Mouse (Mus musculus) layer of hippocampus, adult 2 months (tissue): ENCODE results near the gene Lama2. TPM values are rescaled to one million over a fixed set of nuclear protein-coding genes. Genes with fewer than 3 reads are reported as not detected.
A peak's percentile ranks its signal among the peaks of the same experiment; 100 is the strongest.

Source experiments
- DNase-seq, 2 experiments: peaks; one replicate each; pipeline ENCODE4 v3.0.0; 2022; ENCODE audit warnings: low spot score in 2 of 2
- H3K27ac ChIP-seq: fragments of 200-600 bp; 2 replicates; pipeline ENCODE4 v1.8.1; 2022
- H3K4me3 ChIP-seq: fragments of 200-600 bp; 2 replicates; pipeline ENCODE4 v1.8.1; 2022; ENCODE audit warnings: mild to moderate bottlenecking
- CTCF ChIP-seq: fragments of 200-600 bp; conservative IDR thresholded peaks from 2 replicates; pipeline ENCODE4 v1.8.1; 2022; ENCODE audit warnings: antibody characterized with exemption, mild to moderate bottlenecking, moderate library complexity
- total RNA-seq, 2 experiments: library from RNA; stranded (reverse); gene quantifications; 2 replicates each; pipeline ENCODE4 v1.2.3; 2021

Gene Lama2
- total RNA-seq, 2 experiments from 2014 or later, result 8.3 to 11.1 TPM

GRCm38 (mm10) chr10:27123763-27124162 lies 495.8 kb downstream of the Lama2 start:
- Histone ChIP-seq H3K27ac (no peak overlapping the region), H3K4me3 (no peak overlapping the region)
- TF ChIP-seq CTCF, result no peak
- no peak for DNase-seq

GRCm38 (mm10) chr10:27117815-27118214 lies 501.7 kb downstream of the Lama2 start:
- H3K4me3 ChIP-seq, result no peak overlapping the region
- no peak overlapping the region for H3K27ac ChIP-seq
- no peak for TF ChIP-seq CTCF
- DNase-seq, result no peak

GRCm38 (mm10) chr10:27116938-27117647 lies 502.5 kb downstream of the Lama2 start:
- no peak for DNase-seq
- Histone ChIP-seq H3K4me3 (no peak overlapping the region), H3K27ac (no peak overlapping the region)
- no peak for TF ChIP-seq CTCF

- Histone ChIP-seq H3K4me3 (no peak overlapping the region), H3K27ac (no peak overlapping the region)
- TF ChIP-seq CTCF, result no peak
- no peak for DNase-seq
Measured at GRCm38 (mm10) chr10:27114131-27114530, 505.4 kb downstream of the Lama2 start.

- H3K4me3 ChIP-seq, result no peak overlapping the region
- no peak for TF ChIP-seq CTCF
- peak overlapping the region; percentile 74 for H3K27ac ChIP-seq
- peak; percentile 17 to 65 for DNase-seq
Measured at GRCm38 (mm10) chr10:27103811-27104210, 515.7 kb downstream of the Lama2 start.

- no peak overlapping the region for H3K4me3 ChIP-seq
- DNase-seq, result no peak
- no peak for TF ChIP-seq CTCF
- no peak overlapping the region for H3K27ac ChIP-seq
Measured at GRCm38 (mm10) chr10:27101800-27102353, 517.7 kb downstream of the Lama2 start.

GRCm38 (mm10) chr10:27077113-27077512 lies 542.4 kb downstream of the Lama2 start:
- TF ChIP-seq CTCF, result no peak
- no peak overlapping the region for H3K27ac ChIP-seq
- no peak overlapping the region for H3K4me3 ChIP-seq
- DNase-seq, result no peak

- Histone ChIP-seq H3K4me3 (no peak overlapping the region), H3K27ac (peak overlapping the region; percentile 61; the same call in 1 of the 2 replicates)
- DNase-seq, result no peak
- TF ChIP-seq CTCF, result no peak
Measured at GRCm38 (mm10) chr10:27068794-27069435, 550.6 kb downstream of the Lama2 start.

GRCm38 (mm10) chr10:27063671-27064070 lies 555.9 kb downstream of the Lama2 start:
- DNase-seq, result no peak
- TF ChIP-seq CTCF, result no peak
- no peak overlapping the region for H3K27ac ChIP-seq
- no peak overlapping the region for H3K4me3 ChIP-seq

GRCm38 (mm10) chr10:27054488-27054887 lies 565.1 kb downstream of the Lama2 start:
- no peak for TF ChIP-seq CTCF
- Histone ChIP-seq H3K4me3 (no peak overlapping the region), H3K27ac (no peak overlapping the region)
- no peak for DNase-seq

GRCm38 (mm10) chr10:27047196-27047595 lies 572.4 kb downstream of the Lama2 start:
- Histone ChIP-seq H3K27ac (no peak overlapping the region), H3K4me3 (no peak overlapping the region)
- no peak for DNase-seq

GRCm38 (mm10) chr10:27041812-27042211 lies 577.7 kb downstream of the Lama2 start:
- Histone ChIP-seq H3K27ac (no peak overlapping the region), H3K4me3 (no peak overlapping the region)
- no peak for TF ChIP-seq CTCF
- DNase-seq, result peak in 1 of 2 experiments; percentile 16

More at GRCm38 (mm10) chr10:27047196-27047595, 572.4 kb downstream of the Lama2 start:
- no peak for TF ChIP-seq CTCF

- TF ChIP-seq CTCF, result no peak
Measured at GRCm38 (mm10) chr10:27022707-27023106, 596.9 kb downstream of the Lama2 start.

More at GRCm38 (mm10) chr10:27022707-27023106, 596.9 kb downstream of the Lama2 start:
- H3K27ac ChIP-seq, result no peak overlapping the region
- no peak overlapping the region for H3K4me3 ChIP-seq
- DNase-seq, result no peak
